Mouse (Mus musculus): ENCODE results near the gene Nuak1. TPM values are rescaled to one million over a fixed set of nuclear protein-coding genes. Genes with fewer than 3 reads are reported as not detected.

Nuak1 gene
- polyA plus RNA-seq, 1 experiment, result 84.1 TPM

- no peak overlapping the region for H3K4me3 ChIP-seq (ENCODE audit: insufficient read depth, low read length)
- H3K4me1 ChIP-seq (ENCODE audit: control insufficient read depth, insufficient read depth, low read length), result no peaks in the 10 kb centered on the region
- no peak for TF ChIP-seq POLR2A (IDR thresholded peaks at IDR 0.05; ENCODE audit: low read depth, low read length)
- TF ChIP-seq CTCF (IDR thresholded peaks at IDR 0.05; ENCODE audit: borderline replicate concordance, insufficient read depth, low read length), result 0 out of 2 replicates have a peak, but pooled peaks have one; percentile 21
- H3K27ac ChIP-seq (ENCODE audit: insufficient read depth, low read length), result no peak overlapping the region
These were observed 10.3 kb upstream of the Nuak1 start for GRCm38 (mm10) chr10:84450654-84451053.

GRCm38 (mm10) chr10:84449733-84450132 lies 9.3 kb upstream of the Nuak1 start:
- Histone ChIP-seq H3K27ac (ENCODE audit: insufficient read depth, low read length) (no peak overlapping the region), H3K4me3 (ENCODE audit: insufficient read depth, low read length) (no peak overlapping the region), H3K4me1 (ENCODE audit: control insufficient read depth, insufficient read depth, low read length) (no peaks in the 10 kb centered on the region)
- TF ChIP-seq POLR2A (IDR thresholded peaks at IDR 0.05; ENCODE audit: low read depth, low read length) (no peak), CTCF (IDR thresholded peaks at IDR 0.05; ENCODE audit: borderline replicate concordance, insufficient read depth, low read length) (no peak)

GRCm38 (mm10) chr10:84447411-84447821 lies 7.0 kb upstream of the Nuak1 start:
- Histone ChIP-seq H3K4me1 (ENCODE audit: control insufficient read depth, insufficient read depth, low read length) (peaks cover 2% of the 10 kb centered on the region), H3K4me3 (ENCODE audit: insufficient read depth, low read length) (no peak overlapping the region), H3K27ac (ENCODE audit: insufficient read depth, low read length) (no peak overlapping the region)
- TF ChIP-seq POLR2A (IDR thresholded peaks at IDR 0.05; ENCODE audit: low read depth, low read length), result no peak
- TF ChIP-seq CTCF (IDR thresholded peaks at IDR 0.05; ENCODE audit: borderline replicate concordance, insufficient read depth, low read length), result no peak

GRCm38 (mm10) chr10:84446661-84447060 lies 6.3 kb upstream of the Nuak1 start:
- H3K27ac ChIP-seq (ENCODE audit: insufficient read depth, low read length), result no peak overlapping the region
- no peak overlapping the region for H3K4me3 ChIP-seq (ENCODE audit: insufficient read depth, low read length)
- H3K4me1 ChIP-seq (ENCODE audit: control insufficient read depth, insufficient read depth, low read length), result peaks cover 2% of the 10 kb centered on the region
- no peak for TF ChIP-seq POLR2A (IDR thresholded peaks at IDR 0.05; ENCODE audit: low read depth, low read length)
- no peak for TF ChIP-seq CTCF (IDR thresholded peaks at IDR 0.05; ENCODE audit: borderline replicate concordance, insufficient read depth, low read length)

GRCm38 (mm10) chr10:84444396-84444795 lies 4.0 kb upstream of the Nuak1 start:
- Histone ChIP-seq H3K27ac (ENCODE audit: insufficient read depth, low read length) (no peak overlapping the region), H3K4me3 (ENCODE audit: insufficient read depth, low read length) (no peak overlapping the region), H3K4me1 (ENCODE audit: control insufficient read depth, insufficient read depth, low read length) (peaks cover 2% of the 10 kb centered on the region)
- no peak for TF ChIP-seq CTCF (IDR thresholded peaks at IDR 0.05; ENCODE audit: borderline replicate concordance, insufficient read depth, low read length)
- no peak for TF ChIP-seq POLR2A (IDR thresholded peaks at IDR 0.05; ENCODE audit: low read depth, low read length)

- Histone ChIP-seq H3K4me1 (ENCODE audit: control insufficient read depth, insufficient read depth, low read length) (peaks cover 2% of the 10 kb centered on the region), H3K4me3 (ENCODE audit: insufficient read depth, low read length) (peak overlapping the region; percentile 57), H3K27ac (ENCODE audit: insufficient read depth, low read length) (peak overlapping the region; percentile 94)
- TF ChIP-seq CTCF (IDR thresholded peaks at IDR 0.05; ENCODE audit: borderline replicate concordance, insufficient read depth, low read length) (no peak), POLR2A (IDR thresholded peaks at IDR 0.05; ENCODE audit: low read depth, low read length) (peak; percentile 24)
These were observed 1.4 kb upstream of the Nuak1 start for GRCm38 (mm10) chr10:84441846-84442245.

- Histone ChIP-seq H3K27ac (ENCODE audit: insufficient read depth, low read length) (peak overlapping the region; percentile 94), H3K4me3 (ENCODE audit: insufficient read depth, low read length) (peak overlapping the region; percentile 57), H3K4me1 (ENCODE audit: control insufficient read depth, insufficient read depth, low read length) (peaks cover 4% of the 10 kb centered on the region)
- TF ChIP-seq CTCF (IDR thresholded peaks at IDR 0.05; ENCODE audit: borderline replicate concordance, insufficient read depth, low read length) (no peak), POLR2A (IDR thresholded peaks at IDR 0.05; ENCODE audit: low read depth, low read length) (no peak)
These were observed 1.0 kb upstream of the Nuak1 start for GRCm38 (mm10) chr10:84441434-84441785.

- Histone ChIP-seq H3K27ac (ENCODE audit: insufficient read depth, low read length) (peak overlapping the region; percentile 76), H3K4me3 (ENCODE audit: insufficient read depth, low read length) (peak overlapping the region; percentile 89), H3K4me1 (ENCODE audit: control insufficient read depth, insufficient read depth, low read length) (peaks cover 8% of the 10 kb centered on the region)
- TF ChIP-seq CTCF (IDR thresholded peaks at IDR 0.05; ENCODE audit: borderline replicate concordance, insufficient read depth, low read length) (no peak), POLR2A (IDR thresholded peaks at IDR 0.05; ENCODE audit: low read depth, low read length) (no peak)
These were observed 236 bp downstream of the Nuak1 start for GRCm38 (mm10) chr10:84440181-84440540.

- peak overlapping the region; percentile 76 for H3K27ac ChIP-seq (ENCODE audit: insufficient read depth, low read length)
- H3K4me3 ChIP-seq (ENCODE audit: insufficient read depth, low read length), result peak overlapping the region; percentile 89
- H3K4me1 ChIP-seq (ENCODE audit: control insufficient read depth, insufficient read depth, low read length), result peaks cover 15% of the 10 kb centered on the region
- TF ChIP-seq POLR2A (IDR thresholded peaks at IDR 0.05; ENCODE audit: low read depth, low read length) (0 out of 2 replicates have a peak, but pooled peaks have one; percentile 27), CTCF (IDR thresholded peaks at IDR 0.05; ENCODE audit: borderline replicate concordance, insufficient read depth, low read length) (no peak)
These were observed 1.2 kb downstream of the Nuak1 start for GRCm38 (mm10) chr10:84439228-84439596.

- TF ChIP-seq CTCF (IDR thresholded peaks at IDR 0.05; ENCODE audit: borderline replicate concordance, insufficient read depth, low read length) (no peak), POLR2A (IDR thresholded peaks at IDR 0.05; ENCODE audit: low read depth, low read length) (no peak)
- Histone ChIP-seq H3K27ac (ENCODE audit: insufficient read depth, low read length) (peak overlapping the region; percentile 76), H3K4me3 (ENCODE audit: insufficient read depth, low read length) (peak overlapping the region; percentile 89), H3K4me1 (ENCODE audit: control insufficient read depth, insufficient read depth, low read length) (peaks cover 20% of the 10 kb centered on the region)
These were observed 1.8 kb downstream of the Nuak1 start for GRCm38 (mm10) chr10:84438466-84439227.

All from embryonic fibroblast, embryonic 13.5 days (primary cell).